Mouse (Mus musculus): ENCODE data around the gene Pde7b. TPM values are rescaled to one million over a fixed set of nuclear protein-coding genes. Genes with fewer than 3 reads are reported as not detected.
A peak's percentile ranks its signal among the peaks of the same experiment; 100 is the strongest.

Pde7b gene
- polyA plus RNA-seq (2015; fragmentation: Nextera tagmentation; extraction: Ambion mirVana) = 2.4 and 3.3 TPM in 2 replicates

DNA sequence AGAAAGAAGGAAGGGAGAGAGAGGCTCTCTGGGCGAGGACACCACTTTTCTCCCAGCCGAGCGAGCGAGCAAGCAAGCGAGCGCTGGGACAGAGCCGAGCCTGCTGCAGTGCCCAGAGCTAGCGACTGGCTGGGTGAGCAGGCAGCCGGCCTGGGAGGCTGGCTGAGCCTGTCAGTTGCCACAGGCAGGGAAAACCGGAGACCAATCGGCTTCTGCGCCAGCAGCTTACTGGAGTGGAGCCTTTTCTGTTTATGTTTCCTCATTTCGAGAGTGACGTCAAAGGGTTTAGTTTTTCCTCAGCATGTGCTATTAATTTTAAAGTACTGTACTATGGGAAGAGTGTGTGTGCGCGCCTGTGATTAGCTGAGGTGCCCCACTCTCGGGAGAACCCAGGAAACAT, at the start of gene Pde7b:
Gene Pde7b (minus strand): TSS at position 173 of the 400 bp plus-strand sequence.
- Histone ChIP-seq H3K4me2 (ENCODE audit: low read depth, low read length) (peak within 1 kb of the TSS; percentile 67), H3K36me3 (ENCODE audit: control insufficient read depth, insufficient read depth, low read length) (no peaks in the 10 kb centered on the region), H3K9ac (ENCODE audit: low read length) (peak within 1 kb of the TSS; percentile 62), H3K9me3 (replicated peaks; ENCODE audit: control insufficient read depth, low read length) (no peaks in the 10 kb centered on the region), H3K4me1 (ENCODE audit: control insufficient read depth, insufficient read depth, low read length) (peaks cover 20% of the 10 kb centered on the region; the same call in 1 of the 2 replicates), H3K27ac (ENCODE audit: low read length) (peak within 1 kb of the TSS; percentile 28), H3K4me3 (replicated peaks; ENCODE audit: low read length) (peak within 1 kb of the TSS; percentile 49), H3K27me3 (ENCODE audit: control insufficient read depth, insufficient read depth, low read length) (no peaks in the 10 kb centered on the region)
- peak; percentile 88; the same call in 1 of the 2 replicates for ATAC-seq (ENCODE audit: insufficient read depth, low FRiP score)
- 5% methylated on average over 17 of the region's 17 CpGs for WGBS

DNA sequence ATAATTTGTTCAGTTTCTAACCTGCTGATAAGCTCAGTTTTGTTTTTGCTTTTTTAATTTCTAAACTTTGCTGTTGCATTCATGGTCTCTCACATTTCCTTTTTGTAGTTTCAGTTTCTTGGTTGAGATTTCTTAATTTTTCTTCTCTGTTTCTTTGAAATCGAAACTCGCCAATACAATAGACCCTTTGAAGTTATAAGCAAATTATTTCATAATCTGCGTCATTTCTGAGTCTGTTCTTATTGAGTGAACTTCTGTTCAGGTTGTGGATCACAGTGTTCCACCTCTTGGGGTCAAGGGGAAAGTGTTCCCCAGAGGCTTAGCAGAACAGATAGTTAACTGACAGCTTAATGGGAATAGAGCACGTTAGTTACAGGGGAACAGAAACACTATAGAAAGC, 47.2 kb upstream of the Pde7b start:
- H3K4me1 ChIP-seq (ENCODE audit: control insufficient read depth, insufficient read depth, low read length) = no peaks in the 10 kb centered on the region
- no peak overlapping the region for H3K27ac ChIP-seq (ENCODE audit: low read length)
- no peaks in the 10 kb centered on the region for H3K36me3 ChIP-seq (ENCODE audit: control insufficient read depth, insufficient read depth, low read length)
- H3K9me3 ChIP-seq (replicated peaks; ENCODE audit: control insufficient read depth, low read length) = no peaks in the 10 kb centered on the region
- H3K4me3 ChIP-seq (replicated peaks; ENCODE audit: low read length) = no peak overlapping the region
- 76% methylated on average over 4 of the region's 4 CpGs for WGBS
- H3K4me2 ChIP-seq (ENCODE audit: low read depth, low read length) = no peak overlapping the region
- H3K27me3 ChIP-seq (ENCODE audit: control insufficient read depth, insufficient read depth, low read length) = no peaks in the 10 kb centered on the region
- no peak overlapping the region for H3K9ac ChIP-seq (ENCODE audit: low read length)
- no peak for ATAC-seq (ENCODE audit: insufficient read depth, low FRiP score)

DNA sequence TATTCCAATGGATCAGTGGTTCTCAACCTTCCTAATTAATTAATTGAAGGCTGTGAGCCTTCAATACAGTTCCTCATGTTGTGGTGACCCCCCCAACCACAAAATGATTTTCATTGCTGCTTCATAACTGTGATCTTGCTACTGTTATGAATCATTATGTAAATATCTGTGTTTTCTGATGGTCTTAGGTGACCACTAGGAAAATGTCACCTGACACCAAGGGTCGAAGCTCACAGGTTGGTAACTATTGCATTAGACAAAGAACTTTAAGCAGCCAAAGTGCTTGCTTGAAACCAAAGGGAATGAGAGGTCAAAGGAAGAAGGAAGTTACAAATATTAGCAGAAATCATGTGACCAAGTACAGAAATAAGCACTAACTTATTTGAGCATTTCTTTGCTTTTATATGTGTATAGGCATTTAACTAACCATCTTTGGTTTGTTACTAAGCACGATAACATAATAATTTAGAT, 45.6 kb upstream of the Pde7b start:
- H3K27ac ChIP-seq (ENCODE audit: low read length) = no peak overlapping the region
- H3K4me2 ChIP-seq (ENCODE audit: low read depth, low read length) = no peak overlapping the region
- H3K27me3 ChIP-seq (ENCODE audit: control insufficient read depth, insufficient read depth, low read length) = no peaks in the 10 kb centered on the region
- no peak overlapping the region for H3K9ac ChIP-seq (ENCODE audit: low read length)
- no peak overlapping the region for H3K4me3 ChIP-seq (replicated peaks; ENCODE audit: low read length)
- WGBS = 77% methylated on average over 2 of the region's 2 CpGs
- H3K9me3 ChIP-seq (replicated peaks; ENCODE audit: control insufficient read depth, low read length) = no peaks in the 10 kb centered on the region
- no peak for ATAC-seq (ENCODE audit: insufficient read depth, low FRiP score)
- H3K36me3 ChIP-seq (ENCODE audit: control insufficient read depth, insufficient read depth, low read length) = no peaks in the 10 kb centered on the region
- H3K4me1 ChIP-seq (ENCODE audit: control insufficient read depth, insufficient read depth, low read length) = no peaks in the 10 kb centered on the region

- Histone ChIP-seq H3K4me2 (ENCODE audit: low read depth, low read length) (no peak overlapping the region), H3K4me1 (ENCODE audit: control insufficient read depth, insufficient read depth, low read length) (no peaks in the 10 kb centered on the region), H3K9ac (ENCODE audit: low read length) (no peak overlapping the region), H3K27me3 (ENCODE audit: control insufficient read depth, insufficient read depth, low read length) (no peaks in the 10 kb centered on the region), H3K27ac (ENCODE audit: low read length) (no peak overlapping the region), H3K36me3 (ENCODE audit: control insufficient read depth, insufficient read depth, low read length) (no peaks in the 10 kb centered on the region), H3K9me3 (replicated peaks; ENCODE audit: control insufficient read depth, low read length) (no peaks in the 10 kb centered on the region), H3K4me3 (replicated peaks; ENCODE audit: low read length) (no peak overlapping the region)
- WGBS = 79% methylated on average over 7 of the region's 7 CpGs
- ATAC-seq (ENCODE audit: insufficient read depth, low FRiP score) = no peak
Measured at GRCm38 (mm10) chr10:20769557-20770417, 44.9 kb upstream of the Pde7b start.

- Histone ChIP-seq H3K9ac (ENCODE audit: low read length) (no peak overlapping the region), H3K4me2 (ENCODE audit: low read depth, low read length) (no peak overlapping the region), H3K9me3 (replicated peaks; ENCODE audit: control insufficient read depth, low read length) (no peaks in the 10 kb centered on the region), H3K4me1 (ENCODE audit: control insufficient read depth, insufficient read depth, low read length) (no peaks in the 10 kb centered on the region), H3K27me3 (ENCODE audit: control insufficient read depth, insufficient read depth, low read length) (no peaks in the 10 kb centered on the region), H3K36me3 (ENCODE audit: control insufficient read depth, insufficient read depth, low read length) (no peaks in the 10 kb centered on the region), H3K4me3 (replicated peaks; ENCODE audit: low read length) (no peak overlapping the region), H3K27ac (ENCODE audit: low read length) (no peak overlapping the region)
- 49% methylated on average over 3 of the region's 3 CpGs for WGBS
- no peak for ATAC-seq (ENCODE audit: insufficient read depth, low FRiP score)
Measured at GRCm38 (mm10) chr10:20764352-20764751, 39.5 kb upstream of the Pde7b start.

DNA sequence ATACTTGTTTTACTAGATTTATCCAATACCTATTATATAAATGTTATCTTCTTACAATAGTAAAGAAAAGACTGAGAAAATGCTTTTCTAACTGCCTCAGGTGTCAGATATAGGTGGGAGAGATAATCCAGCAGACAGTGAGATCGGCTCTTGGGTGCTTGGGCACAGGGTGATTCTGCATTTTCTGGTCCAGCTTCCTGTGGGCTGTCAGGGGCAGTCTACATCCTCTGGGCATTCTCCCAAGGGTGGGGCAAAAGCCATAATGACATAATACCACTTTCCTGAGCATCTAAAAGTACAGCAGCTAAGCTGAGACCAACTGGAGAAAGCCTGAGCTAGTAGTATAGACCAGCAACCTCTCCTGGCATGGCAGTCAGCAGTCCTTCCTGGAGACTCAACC, 34.1 kb upstream of the Pde7b start:
- H3K27me3 ChIP-seq (ENCODE audit: control insufficient read depth, insufficient read depth, low read length) = no peaks in the 10 kb centered on the region
- no peak overlapping the region for H3K4me3 ChIP-seq (replicated peaks; ENCODE audit: low read length)
- no peaks in the 10 kb centered on the region for H3K4me1 ChIP-seq (ENCODE audit: control insufficient read depth, insufficient read depth, low read length)
- ATAC-seq (ENCODE audit: insufficient read depth, low FRiP score) = no peak
- no peak overlapping the region for H3K9ac ChIP-seq (ENCODE audit: low read length)
- no peaks in the 10 kb centered on the region for H3K9me3 ChIP-seq (replicated peaks; ENCODE audit: control insufficient read depth, low read length)
- 83% methylated on average over 1 of the region's 1 CpGs for WGBS
- no peak overlapping the region for H3K27ac ChIP-seq (ENCODE audit: low read length)
- no peaks in the 10 kb centered on the region for H3K36me3 ChIP-seq (ENCODE audit: control insufficient read depth, insufficient read depth, low read length)
- H3K4me2 ChIP-seq (ENCODE audit: low read depth, low read length) = no peak overlapping the region

DNA sequence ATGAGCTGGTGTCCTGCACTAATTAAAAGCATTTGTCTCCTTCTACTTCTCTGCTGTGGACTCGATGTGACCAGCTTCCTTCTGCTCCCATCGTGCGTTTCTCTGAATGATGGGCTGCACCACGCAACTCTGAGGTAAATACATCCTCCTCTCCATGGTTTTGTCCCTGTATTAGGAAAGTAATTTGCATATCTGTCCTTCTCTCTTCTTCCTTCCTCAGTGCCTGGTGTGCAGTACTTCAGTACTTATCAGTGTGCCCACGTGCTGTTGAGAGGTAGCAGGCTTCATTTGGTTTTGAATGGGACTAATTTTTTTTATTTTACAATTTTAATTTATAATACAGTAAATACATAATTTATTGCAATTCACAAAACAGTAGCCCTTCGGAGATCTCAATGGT, 33.4 kb upstream of the Pde7b start:
- Histone ChIP-seq H3K27me3 (ENCODE audit: control insufficient read depth, insufficient read depth, low read length) (no peaks in the 10 kb centered on the region), H3K9ac (ENCODE audit: low read length) (no peak overlapping the region), H3K36me3 (ENCODE audit: control insufficient read depth, insufficient read depth, low read length) (no peaks in the 10 kb centered on the region), H3K4me3 (replicated peaks; ENCODE audit: low read length) (no peak overlapping the region), H3K4me2 (ENCODE audit: low read depth, low read length) (no peak overlapping the region), H3K27ac (ENCODE audit: low read length) (no peak overlapping the region), H3K9me3 (replicated peaks; ENCODE audit: control insufficient read depth, low read length) (no peaks in the 10 kb centered on the region), H3K4me1 (ENCODE audit: control insufficient read depth, insufficient read depth, low read length) (no peaks in the 10 kb centered on the region)
- WGBS = 75% methylated on average over 6 of the region's 6 CpGs
- ATAC-seq (ENCODE audit: insufficient read depth, low FRiP score) = no peak

DNA sequence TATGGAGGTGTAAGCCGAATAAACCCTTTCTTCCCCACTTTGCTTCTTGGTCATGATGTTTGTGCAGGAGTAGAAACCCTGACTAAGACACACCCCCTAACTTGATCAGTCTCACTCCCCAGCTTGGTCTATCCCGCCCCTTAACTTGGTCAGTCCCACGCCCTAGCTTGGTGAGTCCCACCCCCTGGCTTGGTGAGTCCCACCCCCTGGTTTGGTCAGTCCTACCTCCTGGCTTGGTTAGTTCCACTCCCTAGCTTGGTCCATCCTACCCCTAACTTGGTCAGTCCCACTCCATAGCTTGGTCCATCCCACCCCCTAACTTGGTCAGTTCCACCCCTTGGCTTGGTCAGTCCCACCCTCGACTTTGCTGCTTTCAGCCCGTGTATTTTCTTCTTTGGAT, 31.3 kb upstream of the Pde7b start:
- ATAC-seq (ENCODE audit: insufficient read depth, low FRiP score) = no peak
- Histone ChIP-seq H3K4me1 (ENCODE audit: control insufficient read depth, insufficient read depth, low read length) (no peaks in the 10 kb centered on the region), H3K27ac (ENCODE audit: low read length) (no peak overlapping the region), H3K4me3 (replicated peaks; ENCODE audit: low read length) (no peak overlapping the region), H3K36me3 (ENCODE audit: control insufficient read depth, insufficient read depth, low read length) (no peaks in the 10 kb centered on the region), H3K9ac (ENCODE audit: low read length) (no peak overlapping the region), H3K9me3 (replicated peaks; ENCODE audit: control insufficient read depth, low read length) (no peaks in the 10 kb centered on the region), H3K4me2 (ENCODE audit: low read depth, low read length) (no peak overlapping the region), H3K27me3 (ENCODE audit: control insufficient read depth, insufficient read depth, low read length) (no peaks in the 10 kb centered on the region)
- WGBS = 91% methylated on average over 5 of the region's 5 CpGs

DNA sequence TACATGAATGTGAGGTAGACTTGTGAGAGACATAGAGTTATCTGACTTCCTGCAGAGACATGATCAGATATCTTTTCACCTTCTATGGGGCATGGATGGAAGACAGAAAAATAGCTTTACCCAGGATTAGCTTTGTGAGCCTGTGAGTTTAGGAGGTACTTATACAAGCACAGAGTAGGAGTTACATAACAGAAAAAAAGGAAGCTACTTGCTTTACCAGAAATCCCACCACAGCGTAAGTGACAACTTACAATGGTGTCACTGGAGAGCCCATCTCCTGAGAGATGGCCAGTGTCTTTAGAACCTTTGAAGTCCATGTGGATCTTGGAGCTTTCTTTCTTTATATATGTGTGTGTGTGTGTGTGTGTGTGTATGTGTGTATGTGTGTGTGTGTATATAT, 28.0 kb upstream of the Pde7b start:
- Histone ChIP-seq H3K36me3 (ENCODE audit: control insufficient read depth, insufficient read depth, low read length) (no peaks in the 10 kb centered on the region), H3K4me1 (ENCODE audit: control insufficient read depth, insufficient read depth, low read length) (no peaks in the 10 kb centered on the region), H3K9me3 (replicated peaks; ENCODE audit: control insufficient read depth, low read length) (no peaks in the 10 kb centered on the region), H3K4me2 (ENCODE audit: low read depth, low read length) (no peak overlapping the region), H3K27ac (ENCODE audit: low read length) (no peak overlapping the region), H3K4me3 (replicated peaks; ENCODE audit: low read length) (no peak overlapping the region), H3K27me3 (ENCODE audit: control insufficient read depth, insufficient read depth, low read length) (no peaks in the 10 kb centered on the region), H3K9ac (ENCODE audit: low read length) (no peak overlapping the region)
- ATAC-seq (ENCODE audit: insufficient read depth, low FRiP score) = no peak
- WGBS = 100% methylated on average over 1 of the region's 1 CpGs

All from stomach, embryonic 16.5 days (tissue).